Mouse (Mus musculus) neural tube, embryonic 11.5 days (tissue): Measurements from ENCODE around the gene Ing5. TPM values are rescaled to one million over a fixed set of nuclear protein-coding genes. Genes with fewer than 3 reads are reported as not detected.

Experiments
- polyA plus RNA-seq: library from polyadenylated mRNA; unstranded; fragments of >200 nt; fragmentation: Nextera tagmentation; extraction: Ambion mirVana; gene quantifications from 2 replicates; pipeline ENCODE4 v1.2.1, GENCODE M21; 2014

Ing5 gene
- polyA plus RNA-seq, 1 experiment from 2014 or later = 17.1 TPM

Other genes starting within 250 kb of the Ing5 start
- gene Stk25, start 145.3 kb upstream of the Ing5 start, polyA plus RNA-seq = 236 and 251 TPM in 2 replicates
- 32.2 and 32.3 TPM in 2 replicates for gene Bok, start 118.3 kb upstream of the Ing5 start, polyA plus RNA-seq
- gene Atg4b, start 52.5 kb upstream of the Ing5 start, polyA plus RNA-seq = 84.1 and 99.4 TPM in 2 replicates
- 38.0 and 42.3 TPM in 2 replicates for gene Thap4, start 49.1 kb upstream of the Ing5 start, polyA plus RNA-seq
- 199 and 216 TPM in 2 replicates for gene Dtymk, start 2.0 kb upstream of the Ing5 start, polyA plus RNA-seq
- 11.7 and 13.0 TPM in 2 replicates for gene D2hgdh, start 20.9 kb downstream of the Ing5 start, polyA plus RNA-seq
- 0.11 TPM in 1 of 2 replicates, not detected in the other for gene Gal3st2, start 57.3 kb downstream of the Ing5 start, polyA plus RNA-seq
- gene Gal3st2b, start 114.3 kb downstream of the Ing5 start, polyA plus RNA-seq = not detected in 2 replicates
- not detected in 2 replicates for gene Gal3st2c, start 186.5 kb downstream of the Ing5 start, polyA plus RNA-seq
- gene Neu4, start 216.5 kb downstream of the Ing5 start, polyA plus RNA-seq = not detected in 2 replicates
- not detected in 2 replicates for gene Pdcd1, start 248.6 kb downstream of the Ing5 start, polyA plus RNA-seq